Mouse (Mus musculus): ENCODE measurements around the gene Kbtbd4.

GRCm38 (mm10) chr2:90866524-90866923 lies 38.0 kb upstream of the Kbtbd4 start:
- TF ChIP-seq POLR2A (IDR thresholded peaks at IDR 0.05; ENCODE audit: insufficient read length, low read depth): no peak
- TF ChIP-seq CEBPB (IDR thresholded peaks at IDR 0.05; ENCODE audit: insufficient read depth, poor library complexity, severe bottlenecking): no peak
- no peak for TF ChIP-seq E2F4 (IDR thresholded peaks at IDR 0.05; ENCODE audit: insufficient read depth)
- no peak for TF ChIP-seq MAX (IDR thresholded peaks at IDR 0.05; ENCODE audit: low read depth)
- no peak for TF ChIP-seq POLR2AphosphoS2 (IDR thresholded peaks at IDR 0.05; ENCODE audit: insufficient read length, low read depth)
- TF ChIP-seq REST (IDR thresholded peaks at IDR 0.05; ENCODE audit: insufficient read depth, insufficient read length): no peak
- TF ChIP-seq USF1 (IDR thresholded peaks at IDR 0.05; ENCODE audit: low read depth): no peak
- TF ChIP-seq TCF12 (IDR thresholded peaks at IDR 0.05; ENCODE audit: insufficient read depth, poor library complexity, severe bottlenecking): no peak
- TF ChIP-seq MYOD1 (IDR thresholded peaks at IDR 0.05; ENCODE audit: control insufficient read depth in 1 of 3, insufficient read length in 2 of 3, low read depth in 2 of 3): no peak
- no peak for TF ChIP-seq MYOG (IDR thresholded peaks at IDR 0.05; ENCODE audit: control insufficient read depth in 1 of 3, insufficient read depth in 1 of 3, insufficient read length in 2 of 3, low read depth in 2 of 3)

Data from myocyte (in vitro differentiated cells).